Mouse (Mus musculus) ES-E14 (cell line): ENCODE measurements around the gene Dtnbp1. TPM values are rescaled to one million over a fixed set of nuclear protein-coding genes. Genes with fewer than 3 reads are reported as not detected.
A peak's percentile ranks its signal among the peaks of the same experiment; 100 is the strongest.

Experiments
- DNase-seq: peaks from one replicate; pipeline ENCODE4 v3.0.0-alpha.2; 2013; ENCODE audit warnings: low read depth, low spot score
- H3K27ac ChIP-seq: 2 replicates; pipeline ENCODE4 v1.5.1; 2012; ENCODE audit warnings: low read depth, mild to moderate bottlenecking, low read length, moderate library complexity, mixed read lengths; ENCODE audit not compliant: poor library complexity, insufficient read depth, severe bottlenecking
- H3K36me3 ChIP-seq: 2 replicates; pipeline ENCODE4 v1.6.1; 2012; ENCODE audit warnings: mild to moderate bottlenecking, low read length, moderate library complexity, mixed read lengths; ENCODE audit not compliant: control insufficient read depth, poor library complexity, insufficient read depth, severe bottlenecking
- H3K4me1 ChIP-seq, 2 experiments: fragments of 150-350 bp in 1 of 2; sonication (generic) in 1 of 2; 2 replicates each; pipeline ENCODE4 v1.6.1; 2012; ENCODE audit warnings: low read length in 2 of 2, mild to moderate bottlenecking in 1 of 2, mixed read lengths in 1 of 2; ENCODE audit not compliant: control insufficient read depth in 2 of 2, insufficient read depth in 2 of 2, poor library complexity in 1 of 2
- H3K4me3 ChIP-seq, 2 experiments: fragments of 150-350 bp in 1 of 2; sonication (generic) in 1 of 2; 2 replicates each; pipeline ENCODE4 v1.5.1; 2012; ENCODE audit warnings: low read length in 2 of 2, low read depth in 1 of 2, mild to moderate bottlenecking in 1 of 2, mixed read lengths in 1 of 2; ENCODE audit not compliant: insufficient read depth in 1 of 2, poor library complexity in 1 of 2, severe bottlenecking in 1 of 2
- H3K9ac ChIP-seq: 2 replicates; pipeline ENCODE4 v1.6.1; 2012; ENCODE audit warnings: low read depth, mild to moderate bottlenecking, low read length, mixed read lengths; ENCODE audit not compliant: poor library complexity, insufficient read depth, severe bottlenecking
- H3K9me3 ChIP-seq: fragments of 150-350 bp; sonication (generic); 2 replicates; pipeline ENCODE4 v1.6.1; 2012; ENCODE audit warnings: low read depth, mild to moderate bottlenecking, low read length; ENCODE audit not compliant: control insufficient read depth, insufficient read depth
- CHD2 ChIP-seq: IDR thresholded peaks from 2 replicates; pipeline ENCODE4 v1.6.1; 2014; ENCODE audit warnings: mild to moderate bottlenecking, low read depth, low read length, inconsistent platforms
- HCFC1 ChIP-seq: IDR thresholded peaks from 2 replicates; pipeline ENCODE4 v1.6.1; 2012; ENCODE audit warnings: low read length, inconsistent platforms, borderline replicate concordance; ENCODE audit not compliant: insufficient read depth
- MAFK ChIP-seq: IDR thresholded peaks from 2 replicates; pipeline ENCODE4 v1.6.1; 2014; ENCODE audit warnings: mild to moderate bottlenecking, low read depth, low read length, inconsistent platforms; ENCODE audit not compliant: insufficient read depth
- ZC3H11A ChIP-seq: IDR thresholded peaks from 2 replicates; pipeline ENCODE4 v1.6.1; 2012; ENCODE audit warnings: low read depth, mild to moderate bottlenecking, inconsistent platforms, low read length, borderline replicate concordance
- ZNF384 ChIP-seq: IDR thresholded peaks from 2 replicates; pipeline ENCODE4 v1.6.1; 2012; ENCODE audit warnings: low read depth, low read length, inconsistent platforms
- in situ Hi-C, 2 experiments: fragments of 600-800 bp; cut with MboI; formaldehyde crosslinking; loops; one replicate each; pipeline ENCODE4 v1.15.1; 2025; ENCODE audit warnings: low sequenced_read_pairs in 2 of 2, inconsistent platforms in 1 of 2; ENCODE audit not compliant: unreplicated experiment in 2 of 2
- total RNA-seq: library from RNA; depleted of rRNA; stranded (reverse); fragments of 300-350 nt; gene quantifications from 2 replicates; pipeline ENCODE4 v1.2.3, GENCODE M21; 2012

Gene Dtnbp1
- total RNA-seq, 1 experiment = 15.8 TPM

- Histone ChIP-seq H3K27ac (no peak overlapping the region), H3K4me3 (no peak overlapping the region), H3K9ac (no peak overlapping the region), H3K36me3 (peaks cover 2% of the 10 kb centered on the region; the same call in 1 of the 2 replicates), H3K9me3 (no peaks in the 10 kb centered on the region), H3K4me1 (peaks cover 0 to 3% of the 10 kb centered on the region in 2 experiments; a peak in 1 of 4 replicates)
- in situ Hi-C loops = loop anchor here in 1 of 2 experiments (25.0 kb wide), 1 partner anchor 1091 kb away; no protein-coding TSS in a partner anchor
- TF ChIP-seq ZC3H11A = no peak
- TF ChIP-seq HCFC1 = no peak
- no peak for TF ChIP-seq ZNF384
- TF ChIP-seq CHD2 = no peak
- no peak for TF ChIP-seq MAFK
- no peak for DNase-seq
These were observed 48.3 kb downstream of the Dtnbp1 start for GRCm38 (mm10) chr13:44953546-44954231.

GRCm38 (mm10) chr13:44952393-44953086 lies 49.4 kb downstream of the Dtnbp1 start:
- no peak overlapping the region for H3K9ac ChIP-seq
- H3K36me3 ChIP-seq = peaks cover 2% of the 10 kb centered on the region; the same call in 1 of the 2 replicates
- no peak for TF ChIP-seq ZNF384
- TF ChIP-seq ZC3H11A = peak; percentile 38; the same call in 1 of the 2 replicates
- TF ChIP-seq HCFC1 = no peak
- TF ChIP-seq CHD2 = no peak
- no peak for DNase-seq
- H3K27ac ChIP-seq = no peak overlapping the region
- no peaks in the 10 kb centered on the region for H3K9me3 ChIP-seq
- in situ Hi-C loops = loop anchor here in 1 of 2 experiments (25.0 kb wide), 1 partner anchor 1090 kb away; no protein-coding TSS in a partner anchor
- peaks cover 0 to 7% of the 10 kb centered on the region in 2 experiments; a peak in 1 of 4 replicates for H3K4me1 ChIP-seq
- H3K4me3 ChIP-seq = peak overlapping the region in 1 of 2 experiments; percentile 30; a peak in 2 of 4 replicates

- no peak for DNase-seq
These were observed 53.4 kb downstream of the Dtnbp1 start for GRCm38 (mm10) chr13:44948320-44949250.

More at GRCm38 (mm10) chr13:44948320-44949250, 53.4 kb downstream of the Dtnbp1 start:
- Histone ChIP-seq H3K9me3 (no peaks in the 10 kb centered on the region), H3K36me3 (no peaks in the 10 kb centered on the region; the same call in 1 of the 2 replicates), H3K4me3 (no peak overlapping the region), H3K27ac (no peak overlapping the region), H3K4me1 (peaks cover 0 to 7% of the 10 kb centered on the region in 2 experiments; a peak in 1 of 4 replicates), H3K9ac (no peak overlapping the region)
- no peak for TF ChIP-seq MAFK
- no peak for TF ChIP-seq HCFC1
- no peak for TF ChIP-seq ZNF384
- TF ChIP-seq ZC3H11A = no peak
- TF ChIP-seq CHD2 = no peak
- in situ Hi-C loops = no loop called here
